Mouse (Mus musculus) E14TG2a.4 (cell line): Measurements from ENCODE around the gene Ptprn2.

Source experiments
- CTCF ChIP-seq: conservative IDR thresholded peaks from 2 replicates; pipeline ENCODE4 v1.5.1; 2014; ENCODE audit warnings: low read length
- NANOG ChIP-seq: IDR thresholded peaks from 2 replicates; pipeline ENCODE4 v1.6.1; 2014; ENCODE audit warnings: borderline replicate concordance, low read length, mixed read lengths
- POU5F1 ChIP-seq: IDR thresholded peaks from 2 replicates; pipeline ENCODE4 v1.6.1; 2014; ENCODE audit warnings: low read length, borderline replicate concordance

DNA sequence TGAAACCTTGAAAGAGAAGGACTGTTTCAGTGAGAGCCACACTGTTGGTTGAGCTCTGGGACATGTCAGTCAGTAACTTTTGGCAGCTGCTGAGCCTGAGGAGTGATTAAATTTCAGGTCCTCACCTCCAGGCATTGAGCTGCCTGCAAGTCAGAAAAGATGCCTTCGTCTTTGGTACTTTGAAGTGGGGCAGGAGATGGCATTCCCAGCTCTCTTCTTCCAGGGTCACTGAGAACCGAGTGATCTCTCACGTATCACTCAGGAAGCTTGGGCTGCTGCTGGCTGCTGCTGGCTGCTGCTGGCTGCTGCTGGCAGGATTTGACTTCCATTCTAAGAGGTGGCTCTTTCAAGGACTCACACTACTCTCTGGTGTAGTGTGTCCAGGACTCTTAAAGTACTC, 688.7 kb downstream of the Ptprn2 start:
- TF ChIP-seq CTCF, result no peak
- no peak for TF ChIP-seq POU5F1
- TF ChIP-seq NANOG, result no peak
